Mouse (Mus musculus) E14TG2a.4 (cell line): ENCODE results near the gene Dmrtb1.

ENCODE experiments used
- H3K27me3 ChIP-seq: 2 replicates; pipeline ENCODE4 v1.6.1; 2014; ENCODE audit warnings: low read length, control low read depth; ENCODE audit not compliant: insufficient read depth
- H3K36me3 ChIP-seq: 2 replicates; pipeline ENCODE4 v1.6.1; 2014; ENCODE audit warnings: low read length, control low read depth; ENCODE audit not compliant: insufficient read depth
- H3K4me1 ChIP-seq: replicated peaks from 2 replicates; pipeline ENCODE4 v1.6.1; 2014; ENCODE audit warnings: low read depth, low read length, control low read depth
- H3K4me3 ChIP-seq: replicated peaks from 2 replicates; pipeline ENCODE4 v1.5.1; 2014; ENCODE audit warnings: mild to moderate bottlenecking, low read length
- H3K9me3 ChIP-seq: 2 replicates; pipeline ENCODE4 v1.6.1; 2014; ENCODE audit warnings: low read length, control low read depth
- CTCF ChIP-seq: conservative IDR thresholded peaks from 2 replicates; pipeline ENCODE4 v1.5.1; 2014; ENCODE audit warnings: low read length
- NANOG ChIP-seq: IDR thresholded peaks from 2 replicates; pipeline ENCODE4 v1.6.1; 2014; ENCODE audit warnings: borderline replicate concordance, low read length, mixed read lengths
- POU5F1 ChIP-seq: IDR thresholded peaks from 2 replicates; pipeline ENCODE4 v1.6.1; 2014; ENCODE audit warnings: low read length, borderline replicate concordance

Gene Dmrtb1

GRCm38 (mm10) chr4:107684130-107684529 lies at the start of gene Dmrtb1:
Dmrtb1 (minus strand) TSS chr4:107684230.
- Histone ChIP-seq H3K9me3 (no peaks in the 10 kb centered on the region), H3K4me1 (peaks cover 47% of the 10 kb centered on the region), H3K36me3 (no peaks in the 10 kb centered on the region), H3K4me3 (peak within 1 kb of the TSS; percentile 77), H3K27me3 (peaks cover 79% of the 10 kb centered on the region)
- TF ChIP-seq POU5F1 (no peak), CTCF (no peak), NANOG (no peak)

GRCm38 (mm10) chr4:107733603-107734002 lies 49.6 kb upstream of the Dmrtb1 start:
- TF ChIP-seq POU5F1, result no peak
- TF ChIP-seq NANOG, result no peak
- TF ChIP-seq CTCF, result no peak
- Histone ChIP-seq H3K36me3 (no peaks in the 10 kb centered on the region), H3K4me1 (peaks cover 39% of the 10 kb centered on the region), H3K9me3 (no peaks in the 10 kb centered on the region), H3K27me3 (peaks cover 52% of the 10 kb centered on the region), H3K4me3 (no peak overlapping the region)

GRCm38 (mm10) chr4:107732624-107733023 lies 48.6 kb upstream of the Dmrtb1 start:
- Histone ChIP-seq H3K9me3 (no peaks in the 10 kb centered on the region), H3K36me3 (no peaks in the 10 kb centered on the region), H3K4me1 (peaks cover 39% of the 10 kb centered on the region), H3K4me3 (no peak overlapping the region), H3K27me3 (peaks cover 55% of the 10 kb centered on the region)
- TF ChIP-seq POU5F1, result no peak
- TF ChIP-seq NANOG, result no peak
- TF ChIP-seq CTCF, result no peak

- no peaks in the 10 kb centered on the region for H3K9me3 ChIP-seq
- TF ChIP-seq CTCF (no peak), POU5F1 (no peak), NANOG (no peak)
- no peaks in the 10 kb centered on the region for H3K36me3 ChIP-seq
- peaks cover 52% of the 10 kb centered on the region for H3K27me3 ChIP-seq
- H3K4me1 ChIP-seq, result peaks cover 39% of the 10 kb centered on the region
- no peak overlapping the region for H3K4me3 ChIP-seq
Observed at GRCm38 (mm10) chr4:107732182-107732581, 48.2 kb upstream of the Dmrtb1 start.

GRCm38 (mm10) chr4:107731088-107731465 lies 47.0 kb upstream of the Dmrtb1 start:
- no peaks in the 10 kb centered on the region for H3K36me3 ChIP-seq
- no peak overlapping the region for H3K4me3 ChIP-seq
- peaks cover 39% of the 10 kb centered on the region for H3K4me1 ChIP-seq
- no peak for TF ChIP-seq NANOG
- no peak for TF ChIP-seq CTCF
- TF ChIP-seq POU5F1, result no peak
- H3K27me3 ChIP-seq, result peaks cover 46% of the 10 kb centered on the region
- no peaks in the 10 kb centered on the region for H3K9me3 ChIP-seq

- Histone ChIP-seq H3K4me3 (no peak overlapping the region), H3K27me3 (peaks cover 44% of the 10 kb centered on the region)
- TF ChIP-seq CTCF (no peak), NANOG (no peak), POU5F1 (no peak)
Observed at GRCm38 (mm10) chr4:107730391-107731087, 46.5 kb upstream of the Dmrtb1 start.

GRCm38 (mm10) chr4:107725432-107725831 lies 41.4 kb upstream of the Dmrtb1 start:
- H3K4me1 ChIP-seq, result no peaks in the 10 kb centered on the region
- H3K27me3 ChIP-seq, result peaks cover 27% of the 10 kb centered on the region
- TF ChIP-seq NANOG (no peak), CTCF (no peak), POU5F1 (no peak)
- H3K36me3 ChIP-seq, result no peaks in the 10 kb centered on the region
- no peak overlapping the region for H3K4me3 ChIP-seq
- H3K9me3 ChIP-seq, result no peaks in the 10 kb centered on the region

More at GRCm38 (mm10) chr4:107730391-107731087, 46.5 kb upstream of the Dmrtb1 start:
- no peaks in the 10 kb centered on the region for H3K9me3 ChIP-seq
- H3K36me3 ChIP-seq, result no peaks in the 10 kb centered on the region
- peaks cover 39% of the 10 kb centered on the region for H3K4me1 ChIP-seq

GRCm38 (mm10) chr4:107720043-107720830 lies 36.2 kb upstream of the Dmrtb1 start:
- Histone ChIP-seq H3K4me3 (no peak overlapping the region), H3K4me1 (no peaks in the 10 kb centered on the region), H3K36me3 (no peaks in the 10 kb centered on the region), H3K9me3 (no peaks in the 10 kb centered on the region), H3K27me3 (0 out of 2 replicates have a peak, but pooled peaks cover 5% of the 10 kb centered on the region)
- TF ChIP-seq CTCF (no peak), POU5F1 (no peak), NANOG (no peak)
